Comparison of ENCODE assay signal across 10 mouse cellular contexts in the genomic region with DNA sequence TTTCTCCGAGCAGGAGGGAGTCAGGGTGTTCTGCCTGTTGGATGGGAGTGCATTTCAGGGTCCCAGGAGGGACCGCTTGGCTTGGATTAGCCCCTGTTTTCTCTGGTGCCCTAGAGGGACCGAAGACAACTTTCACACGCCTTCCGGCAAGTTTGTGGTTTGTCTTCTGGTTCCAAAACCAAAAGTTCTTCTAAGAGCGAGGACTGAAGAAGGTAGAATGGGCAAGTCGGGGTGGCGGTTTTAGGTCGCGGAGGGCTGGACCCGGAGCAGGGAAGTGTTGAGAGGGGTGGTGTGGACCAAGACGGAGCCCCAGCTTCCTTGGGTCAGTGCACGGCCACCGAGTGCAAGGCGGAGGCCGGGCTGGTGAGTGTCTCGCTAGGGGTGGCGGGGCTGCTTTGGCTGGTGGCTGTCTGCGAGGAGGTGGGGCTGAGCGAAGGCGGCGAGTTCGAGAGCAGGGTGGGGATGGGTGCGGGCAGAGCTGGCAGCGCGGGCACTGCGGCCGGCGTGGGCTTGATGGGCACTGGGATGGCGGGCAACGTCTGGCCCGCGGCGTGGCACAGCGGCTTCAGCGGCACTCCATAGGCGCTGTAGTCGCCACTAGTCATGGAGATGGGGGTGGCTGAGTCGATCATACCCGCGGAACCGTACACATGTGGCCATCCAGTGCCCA. TPM values are rescaled to one million over a fixed set of nuclear protein-coding genes. Genes with fewer than 3 reads are reported as not detected.
A peak's percentile ranks its signal among the peaks of the same experiment; 100 is the strongest.
DNase-seq lines count a peak whose midpoint lies in the region; ATAC-seq and TF ChIP-seq lines count a peak whose summit lies in the region.
"Had no signal": no experiment of that assay in that cellular context is flagged by ENCODE, and none has a peak within 500 bp of the region (broad histone marks: within the 10 kb centered on the region; RNA-seq: fewer than 3 reads in every experiment).

No protein-coding gene starts in this region.

- no peak for TF ChIP-seq EP300 in stomach, postnatal 0 days (optimal IDR thresholded peaks at IDR 0.05)

- H3K9me3 ChIP-seq in liver, embryonic 15.5 days (replicated peaks) = no peaks in the 10 kb centered on the region
- no peaks in the 10 kb centered on the region for H3K9me3 ChIP-seq in liver, embryonic 11.5 days (ENCODE audit: control insufficient read depth, low read length)
- H3K9me3 ChIP-seq in forebrain, embryonic 11.5 days (ENCODE audit: control insufficient read depth, low read length) = no peaks in the 10 kb centered on the region
- H3K9me3 ChIP-seq in limb, embryonic 10.5 days (replicated peaks) = no peaks in the 10 kb centered on the region
- no peaks in the 10 kb centered on the region for H3K9me3 ChIP-seq in stomach, postnatal 0 days (ENCODE audit: control insufficient read depth, low read length)

- no peaks in the 10 kb centered on the region for H3K36me3 ChIP-seq in liver, embryonic 15.5 days (replicated peaks)
- no peaks in the 10 kb centered on the region for H3K36me3 ChIP-seq in liver, embryonic 11.5 days (ENCODE audit: control insufficient read depth, insufficient read depth, low read length)
- no peaks in the 10 kb centered on the region for H3K36me3 ChIP-seq in forebrain, embryonic 11.5 days (ENCODE audit: control insufficient read depth, insufficient read depth, low read length)
- no peaks in the 10 kb centered on the region for H3K36me3 ChIP-seq in limb, embryonic 10.5 days
- no peaks in the 10 kb centered on the region for H3K36me3 ChIP-seq in stomach, postnatal 0 days (ENCODE audit: control insufficient read depth, insufficient read depth, low read length)

- H3K4me2 ChIP-seq in liver, embryonic 15.5 days = 0 out of 2 replicates have a peak overlapping the region, but pooled peaks have one; percentile 18
- H3K4me2 ChIP-seq in liver, embryonic 11.5 days = no peak overlapping the region
- H3K4me2 ChIP-seq in forebrain, embryonic 11.5 days (ENCODE audit: low read depth, low read length, severe bottlenecking) = peak overlapping the region; percentile 47
- no peak overlapping the region for H3K4me2 ChIP-seq in stomach, postnatal 0 days (replicated peaks; ENCODE audit: low read depth)

- H3K27me3 ChIP-seq in liver, embryonic 15.5 days = peaks cover 100% of the 10 kb centered on the region
- peaks cover 99% of the 10 kb centered on the region for H3K27me3 ChIP-seq in liver, embryonic 11.5 days (replicated peaks; ENCODE audit: control insufficient read depth, insufficient read depth, low read length)
- H3K27me3 ChIP-seq in forebrain, embryonic 11.5 days (ENCODE audit: control insufficient read depth, insufficient read depth, low read length) = peaks cover 92% of the 10 kb centered on the region
- peaks cover 100% of the 10 kb centered on the region for H3K27me3 ChIP-seq in limb, embryonic 10.5 days (ENCODE audit: low read depth, poor library complexity, severe bottlenecking)
- peaks cover 48% of the 10 kb centered on the region for H3K27me3 ChIP-seq in stomach, postnatal 0 days (ENCODE audit: control insufficient read depth, insufficient read depth, low read length)

- H3K9ac ChIP-seq in liver, embryonic 15.5 days = no peak overlapping the region
- no peak overlapping the region for H3K9ac ChIP-seq in liver, embryonic 11.5 days (ENCODE audit: low read depth, low read length)
- peak overlapping the region; percentile 48 for H3K9ac ChIP-seq in forebrain, embryonic 11.5 days (ENCODE audit: low read length)
- H3K9ac ChIP-seq in stomach, postnatal 0 days (ENCODE audit: low read length) = no peak overlapping the region

- TF ChIP-seq CTCF in stomach, postnatal 0 days (IDR thresholded peaks at IDR 0.05; ENCODE audit: low read depth) = no peak

- no peak for ATAC-seq in liver, embryonic 15.5 days (ENCODE audit: insufficient read depth)
- no peak for ATAC-seq in liver, embryonic 11.5 days (replicated peaks; ENCODE audit: low FRiP score)
- ATAC-seq in forebrain, embryonic 11.5 days (replicated peaks; ENCODE audit: low FRiP score) = no peak
- no peak for ATAC-seq in stomach, postnatal 0 days (ENCODE audit: low FRiP score, low TSS enrichment)
- ATAC-seq: activated CD4-positive, CD25-positive, alpha-beta regulatory T cell, adult 4 months had no signal

- H3K4me3 ChIP-seq in liver, embryonic 15.5 days (replicated peaks) = no peak overlapping the region
- H3K4me3 ChIP-seq in liver, embryonic 11.5 days (ENCODE audit: low read depth, low read length) = no peak overlapping the region
- peak overlapping the region; percentile 32 for H3K4me3 ChIP-seq in forebrain, embryonic 11.5 days (ENCODE audit: low read depth, low read length)
- peak overlapping the region; percentile 34 for H3K4me3 ChIP-seq in limb, embryonic 10.5 days
- peak overlapping the region; percentile 8; the same call in 1 of the 2 replicates for H3K4me3 ChIP-seq in stomach, postnatal 0 days (ENCODE audit: low read depth, low read length)

- under 1% methylated on average over 42 of the region's 42 CpGs for WGBS in liver, embryonic 15.5 days (ENCODE audit: insufficient replicate concordance)
- 1% methylated on average over 42 of the region's 42 CpGs for WGBS in liver, embryonic 11.5 days
- WGBS in forebrain, embryonic 11.5 days = under 1% methylated on average over 39 of the region's 42 CpGs
- under 1% methylated on average over 42 of the region's 42 CpGs for WGBS in limb, embryonic 10.5 days
- 1% methylated on average over 41 of the region's 42 CpGs for WGBS in stomach, postnatal 0 days

- no peak overlapping the region for H3K27ac ChIP-seq in liver, embryonic 15.5 days (replicated peaks)
- H3K27ac ChIP-seq in liver, embryonic 11.5 days (ENCODE audit: low read depth, low read length) = no peak overlapping the region
- no peak overlapping the region for H3K27ac ChIP-seq in forebrain, embryonic 11.5 days (ENCODE audit: low read depth, low read length)
- H3K27ac ChIP-seq in limb, embryonic 10.5 days = no peak overlapping the region
- H3K27ac ChIP-seq in stomach, postnatal 0 days (replicated peaks) = no peak overlapping the region

- no peak for DNase-seq in liver, embryonic 11.5 days (ENCODE audit: low spot score)
- peak; percentile 59 for DNase-seq in forebrain, embryonic 11.5 days (ENCODE audit: low spot score)
- DNase-seq in limb, embryonic 10.5 days (ENCODE audit: low spot score) = peak; percentile 60
- no peak for DNase-seq in stomach, postnatal 0 days (ENCODE audit: low spot score)
- DNase-seq in right cerebral cortex, postnatal 4 days = no peak
- DNase-seq in adrenal gland, postnatal 25 days = no peak
- DNase-seq in frontal cortex, postnatal 10 days (ENCODE audit: low spot score in 2 of 2) = no peak
- DNase-seq: kidney, postnatal 10 days had no signal

- H3K4me1 ChIP-seq in liver, embryonic 15.5 days (replicated peaks) = peaks cover 4% of the 10 kb centered on the region; the same call in 1 of the 2 replicates
- H3K4me1 ChIP-seq in liver, embryonic 11.5 days (replicated peaks; ENCODE audit: control insufficient read depth, insufficient read depth, low read length) = no peaks in the 10 kb centered on the region
- H3K4me1 ChIP-seq in forebrain, embryonic 11.5 days (replicated peaks; ENCODE audit: control insufficient read depth, insufficient read depth, low read length) = peaks cover 10% of the 10 kb centered on the region
- peaks cover 36% of the 10 kb centered on the region for H3K4me1 ChIP-seq in limb, embryonic 10.5 days
- no peaks in the 10 kb centered on the region for H3K4me1 ChIP-seq in stomach, postnatal 0 days (replicated peaks; ENCODE audit: control insufficient read depth, insufficient read depth)

RNA-seq across cellular contexts. Expression of a gene that starts 1.7 kb away (rescaled TPM):
- not detected in 2 replicates for polyA plus RNA-seq in liver, embryonic 15.5 days (2015; fragmentation: Nextera tagmentation; extraction: Ambion mirVana)
- not detected in 2 replicates for polyA plus RNA-seq in liver, embryonic 11.5 days (2014; fragmentation: Nextera tagmentation; extraction: Ambion mirVana)
- 1.8 and 2.8 TPM in 2 replicates for polyA plus RNA-seq in forebrain, embryonic 11.5 days (2014; fragmentation: Nextera tagmentation; extraction: Ambion mirVana)
- polyA plus RNA-seq in limb, embryonic 10.5 days (2016; fragmentation: Nextera tagmentation; extraction: Ambion mirVana) = 0.05 and 0.08 TPM in 2 replicates
- polyA plus RNA-seq in stomach, postnatal 0 days (2015; fragmentation: Nextera tagmentation; extraction: Ambion mirVana) = 0.04 TPM in 1 of 2 replicates, not detected in the other
- total RNA-seq in adrenal gland, postnatal 25 days (2021) = not detected in 2 replicates
- polyA plus RNA-seq: activated CD4-positive, CD25-positive, alpha-beta regulatory T cell, adult 4 months had no signal

Comparison
In these comparisons a context has a peak if more than half of its experiments do, and no peak if none do; other contexts are left out.
1. H3K4me2 ChIP-seq: peak in liver, embryonic 15.5 days (single experiment) and forebrain, embryonic 11.5 days (single experiment); none in liver, embryonic 11.5 days (single experiment) and stomach, postnatal 0 days (single experiment).
2. H3K4me3 ChIP-seq: peak in forebrain, embryonic 11.5 days (single experiment), limb, embryonic 10.5 days (single experiment) and stomach, postnatal 0 days (single experiment); none in liver, embryonic 15.5 days (single experiment) and liver, embryonic 11.5 days (single experiment).
3. DNase-seq: peak in forebrain, embryonic 11.5 days (single experiment) and limb, embryonic 10.5 days (single experiment); none in liver, embryonic 11.5 days (single experiment), stomach, postnatal 0 days (single experiment), right cerebral cortex, postnatal 4 days (single experiment), adrenal gland, postnatal 25 days (single experiment) and frontal cortex, postnatal 10 days (0 of 2).